Mouse (Mus musculus) heart, adult 11 months (tissue): ENCODE measurements around the gene Irf8.

ENCODE experiments used
- DNase-seq: peaks from one replicate; pipeline ENCODE4 v3.0.0; 2022

The Irf8 gene

GRCm38 (mm10) chr8:120751226-120752081 lies 15.3 kb downstream of the Irf8 start:
- peak; percentile 93 for DNase-seq

GRCm38 (mm10) chr8:120752082-120752452 lies 15.9 kb downstream of the Irf8 start:
- DNase-seq: peak; percentile 99

DNA sequence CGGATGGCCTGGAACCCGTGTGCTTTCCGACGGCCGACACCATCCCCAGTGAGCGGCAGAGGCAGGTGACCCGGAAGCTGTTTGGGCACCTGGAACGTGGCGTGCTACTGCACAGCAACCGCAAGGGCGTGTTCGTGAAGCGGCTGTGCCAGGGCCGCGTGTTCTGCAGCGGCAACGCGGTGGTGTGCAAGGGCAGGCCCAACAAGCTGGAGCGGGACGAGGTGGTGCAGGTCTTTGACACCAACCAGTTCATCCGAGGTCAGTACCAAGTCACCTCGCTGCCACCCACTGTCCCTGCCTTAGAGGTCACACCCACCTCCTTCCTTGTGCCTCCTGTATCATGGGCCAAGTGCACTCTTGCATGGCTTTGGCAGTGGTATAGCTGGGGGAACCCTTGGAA lies 17.3 kb downstream of the Irf8 start:
- no peak for DNase-seq

- DNase-seq: no peak
Observed at GRCm38 (mm10) chr8:120755306-120756297, 19.4 kb downstream of the Irf8 start.

DNA sequence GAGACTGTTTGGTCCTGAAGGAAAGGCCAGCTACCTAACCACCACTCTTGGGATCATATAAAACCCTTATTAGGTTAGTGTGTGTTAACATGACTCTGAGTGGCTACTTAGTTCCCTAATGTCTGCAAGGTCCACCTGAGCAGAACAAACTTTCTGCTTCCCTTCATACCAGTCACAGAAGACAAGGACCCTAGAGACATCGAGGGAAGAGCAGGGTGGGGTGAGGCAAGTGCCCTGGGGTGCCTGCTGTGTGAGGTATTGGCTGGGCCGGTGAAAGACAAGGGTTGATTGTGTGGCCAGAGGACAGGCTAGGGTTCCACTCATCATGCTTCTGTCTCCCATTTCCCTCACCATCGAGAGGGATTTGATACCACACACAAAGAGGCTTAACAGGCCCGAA lies 21.8 kb downstream of the Irf8 start:
- DNase-seq: no peak

DNA sequence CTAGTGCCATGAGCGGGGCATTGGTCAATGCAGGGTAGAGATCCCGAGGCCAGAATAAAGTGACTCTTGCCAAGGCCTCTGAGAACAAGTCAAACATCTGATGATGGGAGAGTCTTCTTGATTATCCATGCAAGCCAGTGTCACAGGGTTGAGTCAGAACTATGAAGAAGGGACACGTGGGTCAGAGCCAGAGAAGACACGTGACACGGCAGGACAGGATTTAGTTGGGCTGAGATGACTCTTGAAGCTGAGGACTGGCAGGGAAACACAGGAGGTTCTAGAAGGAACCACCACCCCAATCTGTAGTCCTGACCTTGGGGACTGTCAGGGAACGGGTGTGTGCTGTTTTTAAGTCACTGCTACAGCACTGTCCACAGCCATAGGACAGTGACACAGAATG lies 23.7 kb downstream of the Irf8 start:
- no peak for DNase-seq

- DNase-seq: no peak
Observed at GRCm38 (mm10) chr8:120760341-120761215, 24.4 kb downstream of the Irf8 start.

DNA sequence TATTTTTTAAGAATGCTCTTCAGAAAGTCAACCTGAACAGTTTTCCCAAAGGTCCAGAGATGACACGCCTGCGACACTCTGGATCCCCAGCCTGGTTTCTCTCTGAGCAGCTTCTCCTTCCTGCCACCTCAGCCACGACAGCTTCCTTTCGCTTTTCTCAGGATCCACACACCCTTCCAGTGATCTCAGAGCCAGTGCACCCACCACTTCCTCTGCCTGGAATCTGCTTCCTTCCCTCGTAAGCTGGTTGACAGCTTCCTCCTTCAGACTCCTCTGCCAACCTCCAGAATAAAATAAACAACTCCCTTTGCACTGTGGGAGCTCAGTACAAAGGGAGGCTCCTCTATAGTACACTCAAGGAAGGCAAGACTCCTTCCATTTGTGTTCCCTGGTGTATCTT lies 27.1 kb downstream of the Irf8 start:
- DNase-seq: peak; percentile 96

DNA sequence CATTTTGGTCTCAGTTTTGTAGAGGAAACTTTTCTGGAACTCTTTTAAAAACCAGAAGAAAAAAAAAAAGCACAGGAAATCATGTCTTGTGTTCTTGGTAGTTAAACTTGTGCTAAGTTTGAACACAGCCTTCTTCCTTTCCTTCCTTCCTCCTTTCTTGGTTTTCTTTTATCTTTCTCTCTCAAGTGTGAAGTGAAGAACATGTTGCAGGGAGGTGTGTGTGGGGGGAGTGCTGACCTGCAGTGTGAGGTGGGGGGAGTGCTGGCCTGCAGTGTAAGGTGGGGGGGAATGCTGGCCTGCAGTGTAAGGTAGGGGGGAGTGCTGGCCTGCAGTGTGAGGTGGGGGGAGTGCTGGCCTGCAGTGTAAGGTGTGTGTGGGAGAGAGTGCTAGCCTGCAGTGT lies 28.5 kb downstream of the Irf8 start:
- DNase-seq: no peak

DNA sequence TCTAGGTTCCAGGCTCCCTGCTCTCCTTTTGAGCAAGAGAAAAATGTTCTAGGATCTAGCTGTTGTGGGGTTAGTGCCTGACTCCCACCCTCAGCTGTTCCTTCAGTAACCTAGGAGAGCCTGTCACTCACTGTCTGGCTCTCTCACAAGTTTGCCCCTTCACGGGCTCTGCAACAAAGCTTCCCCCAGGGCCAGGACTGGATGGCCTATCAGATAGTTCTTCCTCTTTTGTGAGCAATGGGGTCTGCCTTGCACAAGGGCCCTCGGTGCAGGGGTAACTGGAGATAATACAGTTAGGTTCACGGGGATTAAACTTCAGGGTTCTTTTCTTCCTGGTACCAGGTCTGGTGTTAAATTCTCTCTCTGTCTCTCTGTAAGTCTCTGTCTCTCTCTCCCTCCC lies 30.5 kb downstream of the Irf8 start:
- DNase-seq: no peak

DNA sequence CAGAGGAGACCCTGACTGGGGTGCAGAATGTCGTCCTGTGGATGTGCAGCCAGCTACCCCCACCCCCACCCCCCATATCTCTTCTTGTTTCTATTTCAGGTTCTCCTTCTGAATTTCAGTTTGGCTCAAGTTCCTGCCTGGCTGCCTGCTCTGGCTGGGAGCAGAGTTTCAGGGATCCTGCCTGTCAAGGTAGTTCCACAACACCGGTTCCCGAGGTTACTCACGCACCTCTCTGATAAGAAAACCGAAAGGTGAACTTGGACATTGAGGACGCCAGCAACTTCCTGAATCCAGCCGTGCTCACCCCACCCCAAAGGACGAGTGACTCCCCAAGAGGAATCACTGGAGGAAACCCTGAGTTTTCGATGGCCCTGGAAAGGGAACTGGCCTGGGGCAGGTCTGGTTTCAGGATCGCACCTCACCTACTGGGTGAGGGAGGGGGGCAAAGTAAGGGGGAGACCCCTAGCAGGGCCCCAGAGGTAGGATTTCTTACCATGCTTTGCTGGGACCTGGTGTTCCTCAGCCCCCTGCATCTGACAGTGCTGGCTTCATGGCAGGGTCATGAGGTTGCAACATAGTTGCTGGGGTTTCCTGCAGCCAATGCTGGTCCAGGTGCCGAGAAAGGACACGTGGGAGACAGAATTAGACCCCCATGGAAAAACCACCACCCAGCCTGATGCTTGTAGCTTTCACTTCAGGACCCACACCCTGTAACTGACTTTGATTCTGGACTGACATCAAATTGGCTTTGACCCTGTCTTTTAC lies 32.5 kb downstream of the Irf8 start:
- DNase-seq: peak; percentile 93

GRCm38 (mm10) chr8:120777184-120777583 lies 41.0 kb downstream of the Irf8 start:
- DNase-seq: no peak

GRCm38 (mm10) chr8:120777732-120778131 lies 41.6 kb downstream of the Irf8 start:
- no peak for DNase-seq

DNA sequence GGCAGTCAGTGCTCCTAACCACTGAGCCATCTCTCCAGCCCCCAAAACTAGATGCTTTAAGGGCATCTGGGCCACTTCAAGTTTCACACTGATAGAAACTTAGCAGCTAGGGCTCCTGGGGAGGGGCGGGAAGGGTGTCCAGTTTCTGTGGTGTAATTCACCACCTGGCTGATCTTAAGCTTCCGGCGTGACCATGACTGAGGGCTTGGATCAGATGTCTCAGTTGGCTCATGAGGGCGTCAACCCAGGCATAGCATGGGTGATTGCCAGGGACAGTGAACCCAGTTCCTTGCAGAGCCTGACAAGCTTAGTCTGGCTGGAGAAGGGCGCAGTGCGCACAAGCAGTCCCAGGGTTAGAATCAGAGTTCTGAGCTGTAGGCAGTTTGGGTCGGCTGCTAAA lies 42.9 kb downstream of the Irf8 start:
- no peak for DNase-seq

GRCm38 (mm10) chr8:120783781-120784180 lies 47.6 kb downstream of the Irf8 start:
- DNase-seq: no peak

GRCm38 (mm10) chr8:120786753-120787152 lies 50.6 kb downstream of the Irf8 start:
- DNase-seq: no peak

GRCm38 (mm10) chr8:120787631-120788030 lies 51.5 kb downstream of the Irf8 start:
- no peak for DNase-seq

DNA sequence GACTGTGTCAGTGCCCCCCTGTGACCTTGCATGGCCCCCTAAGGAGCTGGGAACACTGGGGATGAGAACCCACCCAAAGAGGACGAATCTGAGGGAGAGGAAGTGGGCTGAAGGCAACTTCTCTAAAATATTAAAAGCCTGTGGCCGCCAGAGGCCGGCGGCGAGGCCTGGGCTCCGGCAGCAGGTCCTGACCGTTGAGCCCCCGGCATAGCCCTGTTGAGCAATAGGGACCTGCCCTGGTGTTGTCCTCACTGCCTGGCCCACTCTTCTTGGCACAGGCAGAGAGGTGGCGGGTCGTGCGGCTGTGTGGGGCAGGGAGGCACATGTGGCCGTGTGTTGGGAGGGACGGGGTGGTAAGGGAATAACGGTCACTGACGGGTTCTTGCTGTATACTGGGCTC lies 56.6 kb downstream of the Irf8 start:
- peak; percentile 95 for DNase-seq

GRCm38 (mm10) chr8:120795944-120796635 lies 59.9 kb downstream of the Irf8 start:
- peak; percentile 96 for DNase-seq

DNA sequence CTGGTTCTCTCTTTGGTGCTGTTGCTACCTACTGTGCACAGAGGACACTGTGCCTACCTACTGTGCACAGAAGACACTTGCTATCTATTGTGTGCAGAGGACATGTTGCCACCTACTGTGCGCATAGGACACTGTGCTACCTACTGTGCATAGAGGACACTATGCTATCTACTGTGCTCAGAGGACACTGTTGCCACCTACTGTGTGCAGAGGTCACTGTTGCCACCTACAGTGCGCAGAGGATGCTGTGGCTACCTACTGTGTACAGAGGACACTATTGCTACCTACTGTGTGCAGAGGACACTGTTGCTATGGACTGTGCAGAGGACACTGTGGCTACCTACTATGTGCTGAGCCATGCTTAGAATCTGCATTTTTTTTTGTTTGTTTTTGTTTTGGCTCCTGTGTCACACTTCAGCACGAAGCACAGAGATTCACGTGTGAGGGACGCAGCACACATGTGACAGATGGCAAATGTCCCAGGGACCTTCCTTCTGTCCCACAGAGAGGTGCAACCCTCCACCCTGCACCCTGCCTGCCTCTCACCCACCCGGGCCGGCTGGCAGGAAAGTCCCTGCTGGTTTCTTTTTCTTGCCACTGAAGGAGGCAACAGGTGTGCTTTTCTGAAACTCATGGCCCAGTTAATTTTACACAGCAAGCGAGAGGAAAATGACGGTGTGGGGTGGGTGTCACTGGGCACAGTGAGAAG lies 61.0 kb downstream of the Irf8 start:
- no peak for DNase-seq
